Mouse (Mus musculus) spleen, postnatal 10 days (tissue): ENCODE measurements around the gene Cd37.
A peak's percentile ranks its signal among the peaks of the same experiment; 100 is the strongest.

Source experiments
- DNase-seq, 2 experiments: peaks; one replicate each; pipeline ENCODE4 v3.0.0; 2021 to 2022; ENCODE audit warnings: low spot score in 2 of 2

Gene Cd37

GRCm38 (mm10) chr7:45204380-45205143, 34.4 kb downstream of the Cd37 start, which contains the start of gene Ccdc155:
TSS of gene Ccdc155 (minus strand) at chr7:45204892.
- DNase-seq, result peak; percentile 63 to 88

- no peak for DNase-seq
These were observed 36.3 kb downstream of the Cd37 start for GRCm38 (mm10) chr7:45202654-45203053.

GRCm38 (mm10) chr7:45198961-45199360, 40.0 kb downstream of the Cd37 start:
- DNase-seq, result no peak

- DNase-seq, result peak in 1 of 2 experiments; percentile 68
These were observed 40.5 kb downstream of the Cd37 start for GRCm38 (mm10) chr7:45198435-45198834.

GRCm38 (mm10) chr7:45196994-45197393, 41.9 kb downstream of the Cd37 start:
- DNase-seq, result no peak

GRCm38 (mm10) chr7:45196176-45196535, 42.8 kb downstream of the Cd37 start:
- DNase-seq, result no peak

- DNase-seq, result no peak
These were observed 43.4 kb downstream of the Cd37 start for GRCm38 (mm10) chr7:45195341-45196175.

GRCm38 (mm10) chr7:45193871-45194785, 44.8 kb downstream of the Cd37 start:
- DNase-seq, result no peak

- DNase-seq, result no peak
These were observed 45.5 kb downstream of the Cd37 start for GRCm38 (mm10) chr7:45193406-45193805.

- no peak for DNase-seq
These were observed 46.2 kb downstream of the Cd37 start for GRCm38 (mm10) chr7:45192585-45193310.

GRCm38 (mm10) chr7:45191803-45192363, 47.0 kb downstream of the Cd37 start:
- DNase-seq, result no peak

- no peak for DNase-seq
These were observed 47.8 kb downstream of the Cd37 start for GRCm38 (mm10) chr7:45191161-45191560.

GRCm38 (mm10) chr7:45190186-45190585, 48.7 kb downstream of the Cd37 start:
- no peak for DNase-seq

- no peak for DNase-seq
These were observed 49.3 kb downstream of the Cd37 start for GRCm38 (mm10) chr7:45189600-45189999.

- no peak for DNase-seq
These were observed 53.0 kb downstream of the Cd37 start for GRCm38 (mm10) chr7:45185921-45186320.

GRCm38 (mm10) chr7:45183672-45184071, 55.2 kb downstream of the Cd37 start:
- no peak for DNase-seq
